Mouse (Mus musculus) ZHBTc4 (cell line): ENCODE measurements around the gene Paxx.

ENCODE experiments used
- DNase-seq: peaks from one replicate; pipeline ENCODE4 v3.0.0-alpha.2; 2011; ENCODE audit warnings: low read depth, low spot score

Gene Paxx

DNA sequence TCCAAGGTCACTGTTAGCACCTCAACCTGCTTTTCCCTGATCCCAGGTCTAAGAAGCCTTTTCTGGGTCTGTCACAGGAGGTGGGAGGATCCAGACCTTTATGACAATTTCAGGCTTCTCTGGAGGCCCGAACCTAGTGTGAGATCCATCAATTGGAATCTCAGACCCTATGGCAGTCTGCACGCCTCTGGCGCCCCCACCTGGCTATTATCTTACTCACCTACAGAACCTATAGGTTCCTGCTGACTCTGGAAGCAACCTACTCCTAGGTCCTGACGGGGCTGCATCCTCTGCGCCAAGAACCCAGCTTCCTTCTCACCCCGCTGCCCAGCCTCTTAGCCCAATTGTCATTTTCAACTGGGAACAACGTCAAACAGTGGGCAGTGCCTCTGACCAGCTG lies 22.1 kb upstream of the Paxx start:
- DNase-seq, result peak; percentile 75

DNA sequence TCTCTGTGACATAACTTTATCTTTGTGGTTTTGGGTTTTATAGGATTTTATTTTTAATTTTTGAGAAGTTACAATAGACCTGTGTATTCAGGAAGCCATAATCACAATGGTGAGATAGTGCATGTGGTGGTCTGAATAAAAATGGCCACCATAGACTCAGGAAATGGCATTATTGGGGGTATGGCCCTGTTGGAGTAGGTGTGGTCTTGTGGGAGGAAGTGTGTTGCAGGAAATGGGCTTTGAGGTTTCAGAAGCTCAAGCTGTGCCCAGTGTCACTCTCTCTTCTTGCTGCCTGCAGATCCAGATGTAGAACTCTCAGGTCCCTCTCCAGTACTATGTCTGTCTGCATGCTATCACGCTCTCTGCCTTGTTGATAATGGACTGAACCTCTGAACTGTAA lies 19.6 kb upstream of the Paxx start:
- DNase-seq, result no peak

DNA sequence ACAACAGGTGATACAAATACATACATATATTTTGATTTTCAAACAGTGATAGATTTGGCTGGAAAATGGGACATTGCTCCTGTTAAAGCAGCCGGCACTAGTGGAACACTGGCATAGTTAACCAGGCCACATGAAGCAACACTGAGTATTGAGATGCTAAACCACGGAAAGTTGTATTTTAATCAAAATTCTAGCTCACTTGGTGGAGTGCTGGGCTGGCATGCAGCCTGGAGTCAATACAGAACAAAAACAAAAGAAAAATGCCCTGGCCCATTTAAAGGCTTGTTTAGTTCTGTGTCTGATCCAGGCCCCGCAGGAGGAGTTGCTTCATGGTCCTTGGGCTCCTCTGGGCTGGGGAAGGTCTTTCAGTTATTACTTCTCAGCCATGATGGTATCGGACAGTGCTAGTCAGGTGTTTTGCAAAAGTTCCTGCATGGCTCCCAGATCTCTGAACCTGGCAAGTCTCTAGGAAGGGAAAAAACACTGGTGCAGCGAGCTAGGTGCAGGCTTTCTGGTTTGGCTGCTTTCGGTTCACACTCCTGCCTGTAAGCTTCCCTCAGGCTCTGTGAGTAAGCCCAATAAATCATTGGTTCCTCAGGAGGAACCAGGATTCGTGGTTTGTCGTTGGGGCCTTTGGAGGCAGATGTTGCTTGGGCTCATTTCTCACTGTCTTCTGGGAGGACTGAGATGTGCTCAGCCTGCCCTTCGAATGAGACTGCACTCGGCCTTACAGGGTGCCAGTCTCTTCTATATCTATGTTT lies 18.8 kb upstream of the Paxx start:
- DNase-seq, result no peak

DNA sequence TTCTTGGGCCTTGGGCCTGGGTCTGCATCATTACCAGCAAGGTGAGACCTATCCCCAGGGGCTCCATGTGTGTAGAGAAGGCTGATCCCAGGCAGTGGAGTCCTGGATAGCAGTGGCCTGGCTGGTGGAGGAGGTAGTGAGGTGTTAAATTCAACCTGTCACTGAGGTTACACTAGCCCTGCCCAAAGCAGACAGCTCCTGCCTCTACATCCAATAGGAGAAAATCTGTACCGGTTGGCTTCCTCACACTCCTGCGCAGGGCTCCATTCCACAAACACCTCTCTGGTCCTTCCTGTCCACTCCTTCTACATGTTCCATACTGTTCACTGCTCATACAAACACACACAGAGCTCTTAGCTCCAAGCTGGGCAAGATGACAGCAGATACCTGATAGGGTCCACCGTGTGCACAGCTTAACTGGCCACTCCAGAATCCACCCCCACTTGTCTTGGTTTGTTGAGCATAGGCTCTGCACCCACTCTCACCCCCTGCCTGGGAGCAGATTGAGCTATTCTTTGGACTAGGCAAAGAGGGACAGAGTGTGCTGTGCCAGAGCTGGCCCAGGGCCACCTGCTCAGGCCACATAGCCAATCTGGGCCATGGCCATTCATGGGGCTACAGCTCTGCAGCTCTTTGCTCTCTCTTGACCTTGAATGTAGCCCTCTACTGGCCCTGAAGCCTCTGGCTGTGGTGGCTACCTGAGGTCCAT lies 17.2 kb upstream of the Paxx start:
- DNase-seq, result no peak

DNA sequence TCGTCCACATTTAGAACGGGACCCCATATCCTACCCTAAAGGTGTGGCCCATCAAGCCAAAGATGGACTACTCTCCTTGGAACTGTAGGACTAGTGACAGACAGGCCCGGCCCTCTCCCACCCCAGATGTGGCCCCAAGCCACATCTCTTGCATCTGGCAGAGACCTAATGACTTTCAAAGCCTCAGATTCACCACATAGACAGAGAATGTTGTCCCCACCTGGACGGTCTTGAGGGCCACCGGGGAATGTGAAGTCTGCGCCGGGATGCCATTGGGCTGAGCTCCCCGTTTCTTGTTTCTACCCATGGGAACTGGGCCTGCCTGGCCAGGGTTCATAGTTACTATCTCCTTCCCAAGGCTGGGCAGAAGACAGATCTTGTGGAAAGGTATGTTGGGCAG lies 16.6 kb upstream of the Paxx start:
- DNase-seq, result no peak

DNA sequence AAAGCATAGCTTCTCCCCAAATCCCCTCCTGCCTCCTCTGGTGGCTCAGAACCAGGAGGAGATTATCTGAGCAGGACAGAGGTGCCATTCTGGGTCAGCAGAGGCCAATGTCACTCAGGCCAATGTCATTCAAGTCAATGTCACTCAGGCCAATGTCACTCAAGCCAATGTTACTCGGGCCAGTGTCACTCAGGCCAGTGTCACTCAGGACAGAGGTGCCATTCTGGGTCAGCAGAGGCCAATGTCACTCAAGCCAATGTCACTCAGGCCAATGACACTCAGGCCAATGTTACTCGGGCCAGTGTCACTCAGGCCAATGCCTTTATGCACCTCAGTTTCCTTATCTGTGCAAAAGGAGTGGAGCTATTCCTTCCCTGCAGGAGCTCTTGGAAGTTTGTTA lies 11.7 kb upstream of the Paxx start:
- DNase-seq, result no peak

DNA sequence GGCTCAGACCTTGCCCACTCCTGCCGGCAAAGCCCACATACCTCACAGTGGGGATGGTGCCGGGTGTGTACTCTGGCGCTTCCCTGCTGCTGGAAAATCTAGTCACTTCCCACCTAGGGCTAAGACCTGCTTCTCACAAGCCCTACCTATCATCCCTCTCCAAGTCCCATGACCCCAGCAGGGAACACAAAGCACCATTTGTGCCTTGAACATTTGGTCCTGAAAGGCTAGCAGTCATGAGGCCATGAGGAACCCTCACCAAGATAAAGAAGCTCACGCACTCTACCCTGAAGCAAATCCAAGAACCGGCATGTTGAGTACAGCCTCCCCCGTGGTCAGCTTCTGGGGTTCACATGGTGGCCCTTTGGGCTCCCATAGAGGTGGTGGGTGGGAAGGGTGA lies 9.1 kb upstream of the Paxx start, which contains the start of gene Ptgds:
Ptgds (minus strand) TSS at position 78 of the 400 bp plus-strand sequence.
- DNase-seq, result no peak

DNA sequence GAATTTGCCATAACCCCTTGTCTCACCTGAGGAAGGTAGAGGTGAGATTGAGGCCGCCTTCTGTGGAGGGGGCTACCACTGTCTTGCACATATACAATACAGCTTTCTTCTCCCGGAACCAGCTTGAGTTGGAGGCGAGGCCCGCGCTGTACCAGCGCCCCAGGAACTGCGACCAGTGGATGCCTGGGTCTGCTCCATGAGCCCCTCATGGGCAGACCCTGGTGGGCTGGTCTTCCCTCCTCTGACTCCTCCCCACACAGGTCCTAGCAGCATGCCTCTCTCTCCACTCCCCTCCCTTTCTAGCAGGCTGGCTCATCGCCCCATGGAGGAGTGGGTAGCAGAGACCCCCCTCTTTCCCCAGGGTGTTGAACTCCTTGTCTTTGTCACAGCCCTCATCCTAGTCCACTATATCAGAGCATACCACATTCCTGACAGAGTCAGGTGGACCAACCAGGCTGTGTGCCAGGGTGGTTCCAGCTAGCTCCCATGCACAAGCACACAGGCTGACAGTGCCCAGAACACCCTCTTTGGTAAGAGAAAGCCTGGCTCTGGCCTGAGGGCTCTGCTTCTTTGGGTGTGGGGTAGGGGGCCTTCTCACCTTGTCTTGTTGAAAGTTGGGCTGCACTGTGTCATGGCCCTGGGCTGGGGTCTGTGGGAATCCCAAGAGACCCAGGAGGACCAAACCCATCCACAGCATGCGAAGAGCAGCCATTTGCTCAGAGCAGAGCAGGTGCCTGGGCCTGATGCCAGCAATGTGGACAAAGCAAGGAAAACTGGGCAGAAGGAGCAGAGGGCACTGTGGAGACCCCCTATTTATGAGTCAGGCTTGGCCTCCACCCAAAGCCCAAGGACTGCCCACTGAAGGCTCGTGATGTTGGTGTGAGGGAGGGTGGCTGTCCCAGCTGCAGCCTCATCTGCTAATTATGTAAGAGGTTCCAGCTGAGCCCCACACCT lies 8.3 kb upstream of the Paxx start:
- no peak for DNase-seq

DNA sequence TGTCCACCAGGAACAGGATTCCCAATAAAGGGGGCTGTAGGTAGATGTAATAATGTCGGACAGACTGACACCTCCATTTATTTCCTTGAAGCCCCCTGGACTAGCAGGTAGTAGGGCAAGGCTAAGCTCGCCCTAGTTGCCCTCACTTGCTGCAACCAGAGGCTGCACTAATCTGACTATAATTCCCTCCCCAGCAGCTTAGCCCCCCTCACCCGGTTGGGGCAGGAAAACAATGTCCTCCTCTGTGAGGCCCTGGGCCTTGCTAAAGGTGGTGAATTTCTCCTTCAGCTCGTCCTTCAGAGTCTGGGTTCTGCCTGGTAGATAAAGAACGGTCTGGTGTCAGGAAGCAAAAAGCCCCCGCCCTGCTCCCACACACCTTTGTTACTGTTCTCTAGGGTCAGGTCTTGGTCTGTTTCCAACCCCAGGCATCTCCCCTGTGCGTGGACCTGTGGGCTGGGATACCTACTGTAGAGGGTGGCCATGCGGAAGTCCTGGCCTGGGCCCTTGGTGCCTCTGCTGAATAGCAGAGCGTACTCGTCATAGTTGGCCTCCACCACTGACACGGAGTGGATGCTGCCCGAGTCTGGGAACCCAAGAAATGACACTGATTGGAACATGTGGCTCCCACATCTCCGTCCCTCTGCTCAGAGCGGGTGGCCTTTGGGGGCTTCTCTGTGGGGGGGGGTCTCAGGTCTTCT lies 6.9 kb upstream of the Paxx start:
- DNase-seq, result no peak

DNA sequence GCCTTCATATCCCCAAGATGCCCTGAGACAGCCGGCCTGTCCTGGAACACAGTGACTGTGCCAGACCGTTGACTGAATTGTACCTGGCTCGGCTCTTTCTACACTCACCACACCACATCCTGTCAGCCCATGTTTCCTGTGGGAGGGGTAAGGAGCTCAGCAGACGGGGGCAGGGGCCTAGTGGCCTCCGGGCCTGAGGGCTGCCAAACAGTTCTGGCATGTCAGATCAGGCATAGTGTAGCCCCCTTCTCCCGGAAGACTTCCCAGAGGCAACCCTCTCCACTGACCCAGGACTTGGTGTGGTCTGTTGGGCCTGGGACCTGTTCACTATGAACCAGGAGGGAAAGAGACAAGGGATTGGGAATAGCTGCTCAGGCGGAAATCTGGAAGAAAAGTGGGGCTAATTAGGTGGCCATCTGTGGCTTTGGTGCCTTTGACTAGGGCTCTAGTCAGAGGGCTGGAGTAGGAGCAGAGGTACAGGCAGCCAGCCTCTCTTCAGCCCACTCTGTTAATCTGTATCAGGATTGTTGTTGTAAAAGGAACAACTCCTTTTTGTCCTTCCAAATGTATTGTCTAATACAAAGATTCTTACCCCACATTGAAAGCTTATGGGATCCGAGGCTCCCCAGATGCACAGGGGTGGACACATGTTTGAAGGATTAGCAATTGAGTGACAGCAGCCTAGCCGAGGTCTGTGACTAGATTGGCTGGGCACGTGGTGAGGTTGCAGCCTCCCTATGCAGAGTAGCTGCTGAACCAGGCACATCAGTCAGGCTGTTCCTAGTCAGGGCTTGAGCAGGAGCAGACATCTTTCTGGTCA lies 5.1 kb upstream of the Paxx start:
- DNase-seq, result no peak

DNA sequence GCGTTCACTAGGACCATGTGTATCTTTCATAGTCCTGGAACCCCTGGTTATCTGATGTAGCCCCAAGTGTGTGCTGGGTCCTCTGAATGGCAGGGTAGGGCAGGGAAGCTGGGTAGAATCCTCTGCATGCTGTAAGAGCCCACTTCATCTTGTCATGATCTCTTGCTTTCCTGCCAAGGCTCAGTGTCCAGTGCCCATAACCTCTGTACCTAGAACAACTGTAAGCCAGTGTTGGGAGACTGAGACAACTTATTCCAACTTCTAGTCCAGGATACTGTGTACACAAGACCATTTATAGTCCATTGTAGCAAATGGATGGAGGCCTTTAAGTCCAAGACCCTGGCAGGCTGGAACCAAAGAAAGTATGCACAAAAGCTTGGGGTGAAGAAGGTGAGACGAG lies 4.4 kb upstream of the Paxx start:
- DNase-seq, result no peak

DNA sequence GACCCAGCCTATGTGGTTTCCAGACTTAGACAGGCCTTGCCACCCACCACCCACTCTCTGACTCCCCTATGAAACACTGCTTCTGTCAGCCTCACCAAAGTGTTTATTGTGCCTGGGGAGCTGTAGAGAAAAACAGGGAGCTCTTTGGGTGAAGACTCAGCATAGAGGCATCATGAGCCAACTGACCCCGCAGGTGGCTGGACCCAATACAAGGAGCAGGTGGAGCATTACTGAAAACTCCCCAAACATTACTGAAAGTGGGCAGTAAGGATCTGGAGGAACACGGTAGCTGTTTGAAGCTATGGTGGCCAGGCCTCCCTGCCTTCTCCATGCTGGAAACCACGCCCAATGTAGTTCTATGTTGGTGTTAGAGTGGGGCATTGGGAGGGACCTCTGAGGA lies 2.7 kb upstream of the Paxx start:
- no peak for DNase-seq

DNA sequence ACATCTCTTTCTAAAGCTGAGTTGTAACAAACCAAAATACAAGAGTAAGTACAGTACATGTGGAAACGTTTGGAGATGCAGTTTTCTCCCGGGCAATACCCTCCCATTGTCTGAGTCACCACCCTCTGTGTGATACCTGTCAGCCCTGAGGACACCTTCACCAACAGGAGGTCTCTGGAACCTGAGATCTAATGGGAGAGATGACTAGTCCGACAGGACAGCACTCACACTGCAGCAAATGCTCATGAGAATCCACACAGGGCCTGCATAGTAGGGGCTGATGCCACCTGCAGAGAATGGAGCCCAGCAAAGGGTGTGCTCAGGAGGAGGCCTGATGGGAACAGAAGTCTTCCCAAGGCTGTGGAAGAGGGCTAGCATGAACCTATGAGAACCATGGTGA lies 513 bp upstream of the Paxx start:
- DNase-seq, result no peak

DNA sequence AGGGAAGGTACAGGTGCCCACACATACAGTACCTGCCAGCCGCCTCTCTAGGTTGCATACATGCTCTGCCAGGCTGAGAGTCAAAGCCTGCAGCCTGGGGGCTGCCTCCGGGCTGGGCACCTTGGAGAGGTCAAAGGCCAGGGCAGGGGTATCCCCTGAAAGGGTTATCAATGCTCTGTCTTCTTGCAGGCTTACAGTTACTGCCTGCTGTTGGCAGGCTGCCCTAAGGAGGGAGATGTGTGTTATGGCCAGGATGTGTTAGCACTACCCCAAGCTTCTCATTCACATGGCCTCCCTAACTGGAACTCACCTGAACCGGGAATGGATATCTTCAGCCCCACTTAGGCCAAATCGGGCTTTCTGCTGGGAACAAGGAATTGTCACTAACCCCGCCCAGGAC lies 759 bp downstream of the Paxx start:
- DNase-seq, result no peak

DNA sequence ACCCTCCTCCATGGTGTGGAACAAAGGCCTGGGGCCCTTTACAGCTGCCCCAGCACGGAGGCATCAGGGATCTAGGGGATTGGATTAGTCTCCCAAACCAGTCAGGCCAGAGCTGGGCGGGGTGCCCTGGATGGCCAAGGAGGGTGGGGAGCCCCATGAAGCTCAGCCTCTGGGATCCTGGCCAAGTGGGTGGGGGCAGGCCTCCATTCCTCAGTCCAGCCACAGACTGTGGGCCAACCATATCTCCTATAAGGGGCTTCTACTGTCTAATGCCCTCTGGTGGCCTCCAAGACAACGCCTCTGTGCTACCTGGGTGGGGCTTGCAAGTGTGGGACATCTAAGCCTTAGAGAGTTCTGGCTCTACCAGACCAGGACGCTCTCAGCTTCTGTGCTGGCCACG lies 2.0 kb downstream of the Paxx start:
- no peak for DNase-seq

DNA sequence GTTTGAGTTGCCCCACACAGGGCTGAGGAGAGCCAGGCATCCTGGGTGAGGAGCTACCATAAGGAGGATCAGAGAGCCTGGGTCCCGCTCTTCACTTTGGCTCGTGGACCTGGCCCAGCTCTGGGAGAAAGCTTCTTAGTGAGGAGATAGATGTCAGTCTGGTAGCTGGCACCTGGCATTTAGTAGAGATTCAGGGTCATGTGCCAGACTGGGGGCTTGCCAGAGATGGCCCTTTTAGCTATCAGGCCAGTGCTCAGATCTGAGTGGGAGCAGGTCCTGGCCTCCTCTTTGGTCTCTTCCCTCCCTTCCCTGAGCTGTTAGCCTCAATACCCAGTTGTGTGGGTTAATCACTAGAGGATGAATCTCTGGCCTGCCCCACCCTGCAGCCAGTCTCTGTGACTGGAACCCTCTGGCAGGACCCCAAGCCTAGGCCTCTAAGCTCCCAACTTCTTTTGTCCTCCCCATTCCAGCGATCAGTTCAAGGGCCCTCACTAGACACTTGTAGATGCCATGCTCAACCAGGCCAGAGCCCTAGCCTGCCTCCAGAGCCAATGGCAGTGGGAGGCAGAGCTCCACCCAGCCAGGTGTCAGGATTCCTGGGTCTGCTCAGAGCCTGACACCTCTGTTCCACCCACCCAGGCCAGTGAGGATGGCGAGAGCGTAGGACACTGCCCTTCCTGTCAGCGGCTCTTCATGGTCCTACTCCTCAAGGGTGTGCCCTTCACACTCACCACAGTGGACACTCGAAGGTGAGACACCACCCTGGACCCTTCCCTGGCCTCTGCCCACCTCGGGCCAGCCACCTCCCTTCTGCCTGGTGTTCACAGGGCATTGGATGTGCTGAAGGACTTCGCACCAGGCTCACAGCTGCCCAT lies 3.6 kb downstream of the Paxx start:
- DNase-seq, result no peak

DNA sequence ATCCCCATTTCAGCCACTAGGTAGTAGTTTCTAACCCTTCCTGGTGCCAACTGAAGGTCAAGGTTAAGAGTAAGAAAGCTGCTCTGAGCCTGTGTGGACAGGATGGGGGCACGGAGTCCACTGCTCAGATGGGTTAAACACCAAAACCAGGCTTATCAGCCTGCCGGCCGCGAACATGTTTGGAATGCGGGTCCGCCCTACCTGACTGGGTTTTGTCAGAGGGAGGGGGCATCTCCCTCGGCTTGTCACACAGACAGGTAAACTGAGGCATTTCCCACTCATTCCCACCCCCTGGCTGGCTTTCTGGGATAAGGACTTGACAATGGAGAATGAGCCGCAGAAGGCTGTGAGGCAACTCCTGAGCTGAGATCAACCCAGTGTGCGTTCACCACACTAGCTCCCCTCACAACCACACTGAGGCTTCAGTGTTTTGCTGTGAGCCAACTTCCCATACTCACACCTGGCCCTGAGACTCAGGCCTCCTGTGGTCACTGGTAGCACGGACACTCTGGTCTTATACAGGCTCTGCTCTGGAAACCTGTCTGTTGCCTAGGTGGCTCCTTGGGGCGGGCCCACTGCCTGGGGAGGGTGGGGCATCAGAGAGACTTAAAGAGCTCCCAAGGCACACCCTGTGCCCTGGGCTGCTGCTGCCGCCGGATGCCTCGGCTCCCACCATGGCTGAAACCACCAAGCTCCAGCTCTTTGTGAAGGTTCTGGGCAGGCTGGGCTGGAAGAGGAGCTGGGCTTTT lies 4.5 kb downstream of the Paxx start, which contains the start of gene Clic3:
Clic3 (plus strand) TSS at position 634 of the 749 bp plus-strand sequence.
- peak; percentile 67 for DNase-seq

DNA sequence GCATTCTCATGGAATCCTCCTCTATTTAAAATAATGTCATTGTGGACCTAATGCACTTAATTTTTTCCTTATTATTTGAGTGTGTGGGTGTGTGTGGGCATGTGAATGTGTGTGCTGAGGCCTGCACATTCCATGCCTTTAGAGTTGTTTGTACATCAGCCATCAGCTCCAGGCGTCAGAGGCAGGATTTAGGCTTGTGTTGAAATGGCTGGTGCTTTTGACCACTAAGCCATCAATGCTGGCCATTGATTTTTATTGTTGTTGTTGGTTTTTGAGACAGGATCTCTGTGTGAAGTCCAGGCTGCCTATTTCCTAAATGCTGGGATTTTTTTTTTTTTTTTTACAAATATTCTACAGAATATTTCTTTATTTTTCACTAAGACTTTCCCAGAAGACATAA lies 7.9 kb downstream of the Paxx start:
- DNase-seq, result no peak
